Mouse (Mus musculus) lung, adult 2 months (tissue): ENCODE data around the gene Zfp300.

ENCODE experiments used
- CTCF ChIP-seq: fragments of 200-500 bp; IDR thresholded peaks from 2 replicates; pipeline ENCODE4 v1.5.1; 2011; ENCODE audit warnings: mild to moderate bottlenecking, low read length, control low read depth; ENCODE audit not compliant: insufficient read depth
- POLR2A ChIP-seq: fragments of 200-500 bp; IDR thresholded peaks from 2 replicates; pipeline ENCODE4 v1.6.1; 2011; ENCODE audit warnings: low read depth, mild to moderate bottlenecking, control low read depth, low read length, borderline replicate concordance; ENCODE audit errors: extremely low read depth

DNA sequence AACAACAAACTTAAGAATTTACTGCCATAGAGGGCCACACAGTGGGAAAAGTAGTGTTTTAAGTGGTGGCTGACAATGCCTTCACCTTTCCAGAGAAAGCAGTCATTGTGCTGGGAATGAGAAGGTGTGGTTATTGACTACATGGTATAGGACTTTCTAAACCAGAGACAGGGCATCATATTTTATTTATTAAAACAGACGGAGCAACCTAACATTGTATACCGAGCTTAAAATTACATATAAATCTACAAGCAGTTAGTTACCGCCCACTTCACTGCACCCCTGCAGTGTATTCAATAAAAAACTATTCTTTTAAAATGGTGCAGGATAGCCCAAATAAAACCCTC, 26.8 kb downstream of the Zfp300 start:
- TF ChIP-seq POLR2A = no peak
- TF ChIP-seq CTCF = no peak
